Mouse (Mus musculus): Measurements from ENCODE around the gene Ackr3. TPM values are rescaled to one million over a fixed set of nuclear protein-coding genes. Genes with fewer than 3 reads are reported as not detected.

Ackr3 gene
- total RNA-seq, 2 experiments from 2014 or later, result 26.3 to 60.8 TPM

DNA sequence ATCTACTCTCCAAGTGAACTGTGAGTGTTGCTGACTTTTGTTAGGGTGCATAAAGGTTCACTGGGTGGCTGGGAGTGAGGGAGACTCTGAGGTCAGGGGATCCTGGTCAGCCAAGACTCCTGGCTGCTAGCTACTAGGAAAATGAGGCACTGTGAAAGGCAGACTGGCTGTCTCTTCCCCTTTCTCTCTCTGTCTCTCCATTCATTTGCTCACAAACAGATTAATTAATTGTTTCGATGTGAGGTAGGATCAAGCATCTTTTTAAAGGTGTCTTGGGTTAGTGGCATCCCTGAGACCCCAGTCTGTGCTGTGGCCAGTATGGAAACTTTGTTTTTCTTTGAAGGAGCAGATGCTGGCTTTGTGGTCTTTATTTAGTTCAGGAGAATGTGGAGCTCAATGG lies 1.0 kb downstream of the Ackr3 start:
- no peak for DNase-seq

DNA sequence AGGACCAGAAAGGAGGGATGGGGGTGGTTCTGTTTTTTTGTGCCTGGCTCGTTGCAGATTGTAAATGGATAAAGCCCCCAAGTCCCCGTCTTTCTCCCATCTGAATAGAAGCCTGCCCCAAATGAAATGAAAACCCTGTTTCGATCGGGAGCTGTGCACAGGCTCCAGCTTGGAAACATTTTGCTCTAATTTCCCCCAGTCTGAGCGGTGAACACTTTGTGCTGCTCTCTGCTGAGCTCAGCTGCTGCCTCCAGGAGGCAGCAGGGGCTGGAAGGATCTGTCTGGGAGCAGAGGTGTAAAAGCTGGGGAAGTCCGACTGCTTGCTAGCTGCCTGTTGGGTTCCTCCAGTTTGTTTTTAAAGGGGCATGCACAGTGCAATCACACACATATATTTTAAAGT lies 1.4 kb downstream of the Ackr3 start:
- peak; percentile 70 for DNase-seq

DNA sequence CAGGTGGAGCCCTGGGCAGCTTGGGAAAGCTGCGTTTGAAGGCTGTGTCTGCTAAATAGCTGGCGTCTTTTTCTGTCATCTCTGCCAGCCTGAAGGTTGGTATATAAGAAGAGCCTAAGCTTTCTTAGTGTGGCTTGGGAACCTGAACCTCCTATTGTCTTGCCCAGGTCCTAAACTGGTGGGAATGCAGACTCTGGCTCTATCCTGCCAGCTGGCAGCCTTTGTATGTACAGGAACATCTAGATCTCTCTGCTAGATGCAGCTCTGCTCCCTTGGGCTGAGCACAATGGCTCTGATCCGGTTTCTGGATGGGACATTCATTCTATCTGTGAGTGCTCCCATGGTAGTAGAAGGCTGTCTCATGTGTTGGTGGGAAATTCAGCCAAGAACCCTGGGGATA lies 2.9 kb downstream of the Ackr3 start:
- DNase-seq, result no peak

DNA sequence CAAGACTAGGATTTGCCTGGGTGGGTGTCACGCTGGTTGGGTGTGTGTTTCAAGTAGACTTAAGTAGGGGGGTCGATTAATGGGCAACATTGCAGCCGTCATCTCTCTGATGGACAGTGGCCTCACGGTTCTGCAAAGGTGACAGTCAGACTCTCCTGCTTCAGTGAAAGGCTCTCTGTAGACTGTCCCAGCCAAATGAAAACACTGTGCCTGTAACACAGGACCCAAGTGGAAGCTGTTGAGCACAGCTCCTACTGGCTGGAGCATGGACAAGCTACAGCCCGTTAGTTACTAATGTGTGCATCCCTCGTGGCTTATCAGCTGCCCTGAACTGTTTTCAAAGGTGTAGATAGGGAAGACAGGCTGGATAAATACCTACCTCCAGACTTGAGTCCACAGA lies 3.5 kb downstream of the Ackr3 start:
- no peak for DNase-seq

DNA sequence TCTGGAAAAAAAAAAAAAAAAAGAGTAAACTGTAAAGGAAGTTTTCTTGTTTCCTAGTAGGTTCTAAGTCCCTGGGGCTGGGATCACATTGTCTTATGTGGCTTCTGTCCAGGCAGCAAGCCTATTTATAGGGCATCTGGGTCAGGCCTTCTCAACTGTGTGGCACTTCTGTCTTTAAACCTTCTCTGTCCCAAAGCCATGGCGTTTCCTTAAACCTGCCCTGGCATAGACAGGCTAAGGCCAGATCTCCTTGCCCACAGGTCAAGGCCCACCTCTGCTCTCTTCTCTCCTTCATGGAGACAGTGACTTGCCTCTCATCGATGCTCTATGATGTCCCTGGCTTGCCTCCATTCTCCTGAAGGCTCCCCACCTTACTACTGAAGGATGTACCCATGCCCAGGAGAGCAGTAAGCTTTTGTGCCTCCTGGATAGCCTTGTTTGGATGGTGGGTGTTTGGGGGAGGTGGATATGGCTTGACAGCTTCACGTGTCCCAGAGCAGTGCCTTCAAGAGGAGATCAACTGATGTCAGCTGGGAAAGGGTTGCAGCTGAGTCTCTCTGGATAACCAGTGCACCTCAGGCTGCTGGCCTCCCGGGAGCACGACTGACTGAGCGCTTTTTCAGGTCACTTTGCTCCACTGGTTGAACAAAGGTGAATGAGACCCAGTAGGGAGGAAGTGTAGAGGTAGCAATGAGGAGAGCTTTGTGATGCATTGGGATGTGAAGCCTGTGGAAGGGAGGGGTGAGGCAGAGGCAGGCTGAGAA lies 4.1 kb downstream of the Ackr3 start:
- DNase-seq, result no peak

DNA sequence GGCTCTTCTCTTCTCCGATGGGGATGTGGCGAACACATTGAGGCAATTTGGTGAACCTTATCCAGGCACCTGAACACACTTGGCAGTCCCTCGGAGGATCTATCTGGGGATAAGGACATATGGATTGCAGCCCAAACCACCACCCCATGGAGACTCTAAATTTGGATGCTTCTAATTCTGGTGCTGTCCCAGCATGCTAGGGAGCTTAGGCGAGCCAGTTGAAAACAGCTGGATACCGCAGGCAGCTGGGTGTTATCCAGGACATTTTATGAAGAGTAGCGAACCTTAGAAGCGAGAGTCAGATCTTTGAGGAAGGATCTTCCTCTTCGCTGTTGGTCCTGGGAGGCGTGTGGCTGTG lies 4.7 kb downstream of the Ackr3 start:
- peak; percentile 50 for DNase-seq

DNA sequence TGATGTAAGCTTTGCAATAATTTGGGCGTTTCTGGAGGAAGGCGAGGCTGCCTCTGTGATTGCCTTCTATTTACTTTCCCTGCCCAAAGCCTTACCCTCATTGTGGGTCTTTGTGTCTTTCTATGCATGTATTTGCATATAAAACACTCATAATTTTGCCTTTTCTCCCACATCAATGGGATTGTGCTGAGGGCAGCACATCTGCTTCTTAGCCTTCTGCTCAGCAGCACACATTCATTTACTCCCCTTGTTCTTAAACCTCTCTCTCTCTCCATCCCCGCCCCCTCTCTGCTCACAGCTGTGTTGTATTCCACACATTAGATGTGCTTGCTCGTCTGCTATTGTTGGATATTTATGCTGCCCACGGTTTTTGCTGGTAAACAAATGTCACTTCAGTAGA lies 5.3 kb downstream of the Ackr3 start:
- DNase-seq, result no peak

DNA sequence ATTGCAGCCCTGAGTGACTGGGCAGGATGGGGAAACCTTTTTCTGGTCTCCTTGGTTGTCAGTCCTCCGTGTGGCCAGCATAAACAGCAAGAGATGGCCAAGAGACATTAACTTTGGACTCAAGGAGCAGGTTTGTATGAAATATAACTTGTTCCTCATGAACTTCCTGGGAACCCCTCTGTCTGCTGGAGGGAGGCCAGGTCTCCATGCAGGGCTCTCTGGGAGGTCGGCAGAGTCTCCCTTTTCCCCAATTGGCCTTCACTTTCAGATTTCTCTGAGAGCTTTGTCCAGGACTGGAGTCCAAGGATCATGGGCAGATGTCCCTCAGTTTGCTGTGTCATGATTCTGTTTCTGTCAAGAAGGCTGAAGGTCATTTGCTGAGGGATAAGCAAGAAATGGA lies 6.0 kb downstream of the Ackr3 start:
- DNase-seq, result peak; percentile 61

DNA sequence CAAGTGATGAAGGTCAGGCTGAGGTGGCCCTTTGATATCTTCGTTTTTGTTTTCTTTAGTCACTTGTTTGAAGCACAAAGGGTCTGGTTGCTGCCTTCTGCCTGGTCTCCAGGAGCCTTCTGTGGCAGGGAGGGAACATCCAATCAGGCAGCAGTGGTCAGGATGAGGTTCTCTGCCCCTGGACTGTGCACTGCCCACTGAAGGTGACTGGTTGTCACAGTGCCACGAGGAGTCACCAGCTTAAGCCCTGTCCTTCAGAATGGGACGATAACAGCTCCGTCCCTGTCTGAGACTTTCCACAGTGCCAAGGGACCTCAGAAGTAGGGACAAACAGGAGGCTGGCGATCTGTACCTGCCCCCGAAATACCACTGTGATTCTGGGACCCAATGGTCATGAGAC lies 6.6 kb downstream of the Ackr3 start:
- peak; percentile 48 for DNase-seq

DNA sequence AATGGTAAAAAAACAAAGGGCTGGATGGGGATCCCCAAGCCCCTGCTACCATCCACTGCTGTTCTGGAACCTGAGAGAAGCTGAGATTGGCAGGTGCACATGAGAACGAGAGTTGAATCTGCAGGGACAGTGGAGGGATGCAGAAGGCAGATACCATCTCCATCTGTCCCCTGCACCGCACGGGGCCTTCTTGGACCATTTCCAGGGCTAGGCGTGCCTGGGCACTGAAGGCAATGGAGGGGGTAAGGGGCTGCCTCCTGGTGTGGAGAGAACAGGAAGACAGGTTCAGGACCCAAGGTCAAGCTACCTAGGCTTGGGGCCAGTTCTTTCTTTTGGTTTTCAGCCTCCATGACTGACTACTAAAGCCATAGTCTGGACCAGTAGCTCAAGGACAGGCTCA lies 7.0 kb downstream of the Ackr3 start:
- DNase-seq, result no peak

DNA sequence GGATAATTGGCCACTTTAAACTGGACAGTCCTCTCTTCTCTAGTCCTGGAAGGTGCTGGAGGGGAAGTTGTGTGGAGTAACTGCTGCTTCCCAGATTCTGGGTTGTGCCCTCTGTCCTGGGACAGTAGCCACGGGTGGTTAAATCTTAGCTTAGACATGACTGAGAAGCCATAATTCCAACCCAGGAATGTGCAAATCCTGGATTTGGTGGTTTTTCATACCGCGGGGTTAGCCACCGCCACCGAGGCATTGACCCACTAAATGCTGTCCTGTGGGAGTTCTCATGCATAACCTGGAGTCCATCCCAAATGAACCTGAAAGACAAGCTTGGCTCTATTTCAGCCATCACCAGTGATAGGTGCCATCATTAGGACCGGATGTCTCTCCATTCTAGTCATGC lies 8.6 kb downstream of the Ackr3 start:
- DNase-seq, result no peak

DNA sequence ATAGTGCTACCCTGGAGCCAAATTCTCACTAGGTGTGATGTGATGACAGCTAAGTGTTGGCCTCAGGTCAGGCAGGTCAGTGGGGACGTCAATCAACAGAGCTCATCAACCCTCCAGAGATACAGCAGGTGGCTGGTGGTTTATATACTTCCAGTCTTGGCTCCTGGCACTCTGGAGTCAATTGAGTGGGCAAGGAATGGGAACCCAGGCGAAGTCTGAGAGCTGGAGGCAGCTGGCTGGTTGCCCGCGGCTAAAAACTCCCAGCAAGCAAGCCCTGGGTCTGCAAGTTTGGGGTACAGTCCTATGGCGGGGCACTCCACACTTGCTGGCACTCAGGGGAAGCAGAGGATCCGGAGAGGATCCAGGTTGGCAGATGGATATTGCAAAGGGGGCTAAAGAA lies 9.1 kb downstream of the Ackr3 start:
- no peak for DNase-seq

DNA sequence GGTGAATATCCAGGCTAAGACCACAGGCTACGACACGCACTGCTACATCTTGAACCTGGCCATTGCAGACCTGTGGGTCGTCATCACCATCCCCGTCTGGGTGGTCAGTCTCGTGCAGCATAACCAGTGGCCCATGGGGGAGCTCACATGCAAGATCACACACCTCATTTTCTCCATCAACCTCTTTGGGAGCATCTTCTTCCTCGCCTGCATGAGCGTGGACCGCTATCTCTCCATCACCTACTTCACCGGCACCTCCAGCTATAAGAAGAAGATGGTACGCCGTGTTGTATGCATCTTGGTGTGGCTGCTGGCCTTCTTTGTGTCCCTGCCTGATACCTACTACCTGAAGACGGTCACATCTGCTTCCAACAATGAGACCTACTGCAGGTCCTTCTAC lies 10.2 kb downstream of the Ackr3 start:
- no peak for DNase-seq

DNA sequence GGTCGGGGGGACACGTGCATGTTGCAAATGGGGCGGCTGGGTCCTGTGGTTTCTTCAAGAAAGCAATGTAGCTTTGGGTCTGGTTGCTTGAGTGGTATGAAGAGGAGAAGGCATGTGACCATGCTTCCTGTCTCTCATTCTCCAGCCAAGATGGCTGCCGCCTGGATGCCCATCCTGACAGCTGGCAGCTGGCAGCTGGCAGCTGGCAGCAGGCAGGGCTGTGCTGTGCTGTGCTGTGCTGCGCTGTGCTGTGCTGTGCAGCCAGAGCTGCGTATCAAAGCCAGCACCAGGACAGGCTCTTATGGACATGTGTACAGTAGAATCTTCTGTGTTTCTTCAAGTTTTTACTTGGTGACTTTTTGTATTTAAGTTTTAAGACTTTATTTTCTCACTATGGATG lies 11.1 kb downstream of the Ackr3 start:
- no peak for DNase-seq

DNA sequence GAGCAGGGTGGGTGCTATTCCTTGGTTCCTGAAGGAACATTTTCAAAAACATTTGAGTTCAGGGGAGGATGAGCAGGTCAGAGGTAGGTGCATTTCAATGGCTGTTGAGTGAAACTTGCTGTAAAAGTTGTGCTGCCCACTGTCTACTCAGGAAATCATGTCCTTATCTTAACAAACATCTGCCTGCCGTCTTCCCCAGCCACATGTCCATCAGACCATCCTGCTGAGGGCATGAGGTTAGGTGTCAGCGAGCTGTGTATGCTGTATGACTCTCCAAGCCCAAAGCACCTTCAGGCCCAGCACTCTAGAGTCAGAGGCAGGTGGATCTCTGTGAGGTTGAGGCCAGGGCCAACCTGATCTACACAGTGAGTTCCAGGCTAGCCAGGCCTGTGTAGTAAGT lies 12.1 kb downstream of the Ackr3 start:
- DNase-seq, result no peak

DNA sequence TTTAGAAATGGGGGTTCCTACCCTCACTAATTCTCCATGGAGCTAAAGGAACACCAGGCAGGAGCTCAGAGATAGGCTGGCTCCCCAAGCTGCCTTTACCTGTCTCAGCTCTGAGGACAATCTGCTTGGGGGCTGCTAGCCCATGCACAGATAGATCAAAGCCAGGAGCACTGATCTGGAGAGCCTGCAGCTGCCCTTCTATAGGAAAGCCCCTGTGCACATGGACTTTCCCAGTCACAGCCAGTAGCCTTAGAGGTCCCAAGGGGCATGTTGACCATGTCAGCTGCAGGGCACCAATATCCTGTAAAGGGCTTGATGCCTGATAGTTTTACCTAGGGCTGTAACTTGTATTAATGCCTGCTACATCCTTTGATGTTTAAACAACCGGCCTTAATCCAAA lies 12.6 kb downstream of the Ackr3 start:
- no peak for DNase-seq

DNA sequence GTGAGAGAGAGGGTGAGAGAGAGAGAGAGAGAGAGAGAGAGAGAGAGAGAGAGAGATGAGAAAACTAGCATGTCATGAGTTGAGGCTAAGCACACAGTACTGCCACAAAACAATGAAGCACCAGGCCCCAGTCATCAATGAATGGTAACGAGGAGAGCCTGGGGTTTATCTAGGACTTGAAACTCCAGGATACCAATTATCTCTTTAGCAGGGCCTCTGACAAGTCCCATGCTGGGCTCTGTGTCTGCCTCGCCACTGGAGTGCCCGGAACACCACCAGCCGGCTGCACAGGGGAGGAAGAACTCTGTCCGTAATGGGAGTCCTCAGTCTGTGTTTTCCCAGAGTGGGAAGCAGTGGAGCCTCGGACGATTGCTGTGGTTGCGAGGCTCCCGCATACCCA lies 16.5 kb downstream of the Ackr3 start:
- no peak for DNase-seq

DNA sequence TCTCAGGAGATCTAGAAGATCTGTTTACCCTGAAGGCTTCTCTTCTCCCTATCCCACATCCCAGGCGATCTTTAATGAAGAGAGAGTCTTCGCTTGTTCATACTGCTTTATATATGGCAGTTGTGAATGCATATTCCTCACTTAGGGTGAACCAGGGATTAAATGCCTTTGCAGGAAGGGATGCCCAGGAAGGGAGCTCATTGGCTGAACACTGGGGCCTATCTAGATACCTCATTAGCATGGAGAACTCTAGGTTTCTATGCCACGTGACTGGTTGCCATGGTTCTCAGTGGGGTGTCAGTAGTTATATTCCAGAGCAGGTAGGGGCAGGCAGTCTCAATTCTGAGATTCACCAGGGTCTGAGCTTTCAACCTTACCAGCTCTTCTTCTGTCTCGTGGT lies 17.1 kb downstream of the Ackr3 start:
- DNase-seq, result no peak

DNA sequence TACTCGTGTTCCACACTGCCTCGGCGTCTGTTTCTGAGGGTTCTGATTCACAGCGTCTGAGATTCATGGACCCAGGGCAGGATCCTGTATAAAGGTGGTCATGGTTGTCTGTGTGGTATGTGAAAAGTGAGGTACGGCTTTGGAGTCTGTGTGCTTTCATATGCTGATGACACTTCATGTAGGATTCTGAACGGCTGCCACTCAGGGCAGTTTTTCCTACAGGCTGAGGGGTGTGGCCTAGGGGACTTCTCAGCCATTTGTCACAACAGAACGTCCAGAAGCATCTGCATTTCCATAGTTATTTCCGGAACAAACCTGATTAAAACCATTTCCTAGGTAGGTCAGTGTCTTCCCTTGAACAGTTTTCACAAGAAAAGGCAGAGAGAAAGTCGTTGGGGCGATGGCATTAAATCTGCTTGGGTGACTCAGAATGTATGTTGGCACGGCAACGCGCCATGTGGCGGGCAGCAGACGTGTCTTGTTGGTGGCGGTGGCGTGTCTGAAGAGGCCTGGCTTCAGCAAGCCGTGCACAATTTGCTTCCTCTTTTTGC lies 18.1 kb downstream of the Ackr3 start:
- DNase-seq, result no peak

DNA sequence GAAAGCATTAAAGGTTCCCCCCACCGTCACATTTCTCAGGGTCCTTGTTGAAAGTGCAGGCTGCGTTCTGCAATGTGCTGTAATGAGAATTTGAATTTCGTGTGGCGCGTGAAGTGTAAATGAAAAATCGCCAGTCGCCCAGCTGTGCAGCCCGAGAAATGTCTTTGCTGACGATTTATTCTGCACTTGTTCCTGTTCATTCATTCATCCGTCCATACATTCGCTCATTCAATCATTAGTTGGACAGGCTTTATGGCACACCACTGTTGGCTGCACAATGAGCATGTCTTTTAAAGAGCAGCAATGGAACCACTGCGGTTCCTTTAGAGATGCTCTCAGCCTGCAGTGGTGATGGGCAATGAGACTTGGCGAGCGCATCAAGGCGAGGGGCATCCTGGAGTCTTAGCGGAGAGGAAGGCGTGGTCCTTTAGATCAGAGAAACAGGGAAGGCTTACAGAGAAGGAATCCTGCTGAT lies 18.7 kb downstream of the Ackr3 start:
- DNase-seq, result no peak

DNA sequence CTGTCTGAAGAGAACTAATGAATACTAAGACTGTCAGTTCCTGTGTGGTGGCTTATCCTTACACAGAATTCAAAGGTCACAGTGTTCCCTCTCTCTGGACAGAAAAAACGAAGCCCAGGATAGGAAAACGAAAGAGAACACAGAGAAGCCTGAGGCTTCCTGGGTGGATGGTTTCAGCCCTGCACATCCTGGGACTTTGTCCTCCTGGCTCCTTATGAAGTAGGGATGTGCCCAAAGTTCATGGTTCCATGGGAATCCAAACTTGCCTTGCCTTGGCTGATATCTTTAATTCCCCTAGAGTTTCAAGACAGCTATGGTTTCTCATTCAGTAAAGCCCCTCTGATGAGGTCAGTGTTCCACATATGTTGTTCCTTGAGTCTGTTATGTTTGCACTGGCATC lies 19.2 kb downstream of the Ackr3 start:
- DNase-seq, result no peak

DNA sequence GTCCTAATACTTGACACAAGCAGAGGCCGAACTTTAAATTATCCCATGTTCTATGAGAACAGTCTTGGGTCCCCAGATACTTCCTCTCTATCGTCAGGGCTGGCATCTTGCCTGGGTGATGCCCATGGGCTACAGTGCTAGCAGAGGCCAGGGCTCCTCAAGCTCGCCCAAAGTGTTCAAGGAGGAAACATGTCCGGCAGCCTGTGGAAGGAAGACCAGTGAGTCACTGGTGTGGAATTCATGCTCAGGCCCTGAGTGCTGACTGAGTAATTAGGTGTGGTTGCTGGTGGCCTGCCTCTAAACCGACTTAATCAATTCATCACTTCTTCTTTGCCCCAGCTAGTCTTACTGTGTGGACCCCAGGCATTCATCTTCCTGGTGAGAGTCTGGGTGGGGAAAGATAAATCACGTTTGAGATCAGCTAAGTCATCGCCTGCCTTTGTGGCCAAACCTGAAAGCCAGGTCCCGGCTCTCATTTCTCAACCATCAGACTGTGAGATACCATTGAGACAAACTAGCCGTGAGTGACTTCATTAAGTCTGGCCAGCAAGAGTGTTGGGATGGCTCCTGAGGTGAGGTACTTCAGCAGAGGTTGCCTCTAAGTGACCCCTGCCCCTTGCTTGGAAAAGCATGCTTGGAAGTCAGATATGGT lies 21.9 kb downstream of the Ackr3 start:
- peak; percentile 69 for DNase-seq

DNA sequence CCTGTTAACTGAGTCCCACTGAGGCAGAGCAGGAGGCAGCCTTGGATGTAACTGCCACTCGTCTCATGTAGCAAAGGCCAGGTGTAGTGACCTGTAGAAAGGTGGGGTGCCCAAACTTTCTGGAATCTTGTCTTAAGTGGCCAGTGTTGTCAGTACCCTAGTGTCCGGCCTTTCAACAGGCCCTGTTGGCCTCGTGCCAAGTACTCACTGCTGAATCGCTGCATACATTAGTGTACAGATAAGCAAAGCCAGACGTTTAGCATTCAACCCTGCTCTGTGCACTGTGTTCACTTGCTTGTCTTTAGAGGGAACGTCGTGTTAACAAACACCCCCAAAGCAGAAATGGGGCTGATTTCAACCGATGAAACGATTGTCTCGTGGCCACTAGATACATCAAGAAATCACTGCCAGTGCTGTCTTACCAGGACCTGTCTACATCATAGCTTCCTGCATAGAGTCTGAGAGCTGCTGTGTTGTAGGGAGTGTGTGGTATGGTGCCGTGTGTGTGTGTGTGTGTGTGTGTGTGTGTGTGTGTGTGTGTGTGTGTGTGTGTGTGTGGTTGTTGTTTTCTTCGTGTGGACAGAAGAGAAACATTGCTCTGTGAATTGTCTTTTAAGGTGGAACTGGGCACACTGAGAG lies 24.0 kb downstream of the Ackr3 start:
- no peak for DNase-seq

DNA sequence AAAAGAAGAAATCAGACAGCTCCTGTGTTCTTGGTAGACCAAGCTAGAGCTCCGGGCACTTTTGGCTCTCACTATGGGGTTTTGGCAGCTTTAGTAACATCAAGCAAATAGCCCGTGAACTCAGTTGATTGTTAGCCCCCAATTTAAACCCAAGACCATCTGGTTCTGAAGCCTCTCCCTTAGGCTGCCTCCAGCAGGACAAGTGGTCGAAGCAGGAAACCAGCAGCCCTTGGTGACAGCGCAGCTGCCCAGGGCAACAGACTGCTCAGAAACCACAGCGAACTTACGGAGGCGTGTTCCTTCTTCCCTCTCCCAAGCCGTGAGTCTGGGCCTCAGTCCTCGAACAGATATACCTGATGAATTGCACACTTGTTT lies 24.5 kb downstream of the Ackr3 start:
- no peak for DNase-seq

Measured in adrenal gland, postnatal 10 days (tissue).